Mouse (Mus musculus): ENCODE measurements around the gene Il11ra1. TPM values are rescaled to one million over a fixed set of nuclear protein-coding genes. Genes with fewer than 3 reads are reported as not detected.
"Not testable (repeated sequence)": the region's sequence is repeated elsewhere in the genome, so short reads cannot be mapped to it uniquely, and the experiment has no call there.

Gene Il11ra1
- polyA plus RNA-seq, 1 experiment = 3.3 TPM

GRCm38 (mm10) chr4:41684931-41685453, 14.8 kb upstream of the Il11ra1 start:
- H3K27me3 ChIP-seq (ENCODE audit: control insufficient read depth, insufficient read depth, insufficient read length) = peaks cover 20% of the 10 kb centered on the region
- H3K4me2 ChIP-seq (ENCODE audit: low read depth); H3K4me3 ChIP-seq; H3K79me2 ChIP-seq (ENCODE audit: control insufficient read depth, insufficient read depth); H3ac ChIP-seq (ENCODE audit: control insufficient read depth, insufficient read length); H3K36me3 ChIP-seq (ENCODE audit: control insufficient read depth, insufficient read depth): not testable (repeated sequence)

- H3ac ChIP-seq (ENCODE audit: control insufficient read depth, insufficient read length); H3K4me2 ChIP-seq (ENCODE audit: low read depth); H3K36me3 ChIP-seq (ENCODE audit: control insufficient read depth, insufficient read depth); H3K4me3 ChIP-seq; H3K79me2 ChIP-seq (ENCODE audit: control insufficient read depth, insufficient read depth): not testable (repeated sequence)
- peaks cover 12% of the 10 kb centered on the region for H3K27me3 ChIP-seq (ENCODE audit: control insufficient read depth, insufficient read depth, insufficient read length)
These were observed 13.8 kb upstream of the Il11ra1 start for GRCm38 (mm10) chr4:41685882-41686492.

GRCm38 (mm10) chr4:41688562-41688961, 11.2 kb upstream of the Il11ra1 start:
- H3K79me2 ChIP-seq (ENCODE audit: control insufficient read depth, insufficient read depth); H3ac ChIP-seq (ENCODE audit: control insufficient read depth, insufficient read length); H3K4me2 ChIP-seq (ENCODE audit: low read depth); H3K4me3 ChIP-seq; H3K27me3 ChIP-seq (ENCODE audit: control insufficient read depth, insufficient read depth, insufficient read length); H3K36me3 ChIP-seq (ENCODE audit: control insufficient read depth, insufficient read depth): not testable (repeated sequence)

GRCm38 (mm10) chr4:41690014-41690413, 9.8 kb upstream of the Il11ra1 start:
- H3K36me3 ChIP-seq (ENCODE audit: control insufficient read depth, insufficient read depth); H3K27me3 ChIP-seq (ENCODE audit: control insufficient read depth, insufficient read depth, insufficient read length); H3K4me3 ChIP-seq; H3K79me2 ChIP-seq (ENCODE audit: control insufficient read depth, insufficient read depth); H3ac ChIP-seq (ENCODE audit: control insufficient read depth, insufficient read length); H3K4me2 ChIP-seq (ENCODE audit: low read depth): not testable (repeated sequence)

- H3ac ChIP-seq (ENCODE audit: control insufficient read depth, insufficient read length); H3K27me3 ChIP-seq (ENCODE audit: control insufficient read depth, insufficient read depth, insufficient read length); H3K36me3 ChIP-seq (ENCODE audit: control insufficient read depth, insufficient read depth); H3K4me2 ChIP-seq (ENCODE audit: low read depth); H3K4me3 ChIP-seq; H3K79me2 ChIP-seq (ENCODE audit: control insufficient read depth, insufficient read depth): not testable (repeated sequence)
These were observed 6.3 kb upstream of the Il11ra1 start for GRCm38 (mm10) chr4:41693511-41693910.

GRCm38 (mm10) chr4:41695800-41696199, 4.0 kb upstream of the Il11ra1 start:
- H3ac ChIP-seq (ENCODE audit: control insufficient read depth, insufficient read length); H3K4me3 ChIP-seq; H3K36me3 ChIP-seq (ENCODE audit: control insufficient read depth, insufficient read depth); H3K4me2 ChIP-seq (ENCODE audit: low read depth); H3K79me2 ChIP-seq (ENCODE audit: control insufficient read depth, insufficient read depth); H3K27me3 ChIP-seq (ENCODE audit: control insufficient read depth, insufficient read depth, insufficient read length): not testable (repeated sequence)

GRCm38 (mm10) chr4:41696452-41696851, 3.3 kb upstream of the Il11ra1 start:
- not testable (repeated sequence) for H3K4me3 ChIP-seq; H3K4me2 ChIP-seq (ENCODE audit: low read depth); H3ac ChIP-seq (ENCODE audit: control insufficient read depth, insufficient read length); H3K36me3 ChIP-seq (ENCODE audit: control insufficient read depth, insufficient read depth); H3K27me3 ChIP-seq (ENCODE audit: control insufficient read depth, insufficient read depth, insufficient read length); H3K79me2 ChIP-seq (ENCODE audit: control insufficient read depth, insufficient read depth)

GRCm38 (mm10) chr4:41696930-41697841, 2.6 kb upstream of the Il11ra1 start, which contains the start of gene Cntfr:
Gene Cntfr, minus strand, starts transcription at chr4:41697089.
- not testable (repeated sequence) for H3K36me3 ChIP-seq (ENCODE audit: control insufficient read depth, insufficient read depth); H3K4me3 ChIP-seq; H3K79me2 ChIP-seq (ENCODE audit: control insufficient read depth, insufficient read depth); H3K4me2 ChIP-seq (ENCODE audit: low read depth); H3K27me3 ChIP-seq (ENCODE audit: control insufficient read depth, insufficient read depth, insufficient read length); H3ac ChIP-seq (ENCODE audit: control insufficient read depth, insufficient read length)

- not testable (repeated sequence) for H3K36me3 ChIP-seq (ENCODE audit: control insufficient read depth, insufficient read depth); H3K4me2 ChIP-seq (ENCODE audit: low read depth); H3ac ChIP-seq (ENCODE audit: control insufficient read depth, insufficient read length); H3K4me3 ChIP-seq; H3K27me3 ChIP-seq (ENCODE audit: control insufficient read depth, insufficient read depth, insufficient read length); H3K79me2 ChIP-seq (ENCODE audit: control insufficient read depth, insufficient read depth)
These were observed 1.3 kb upstream of the Il11ra1 start for GRCm38 (mm10) chr4:41698421-41699016.

GRCm38 (mm10) chr4:41700224-41700623, 435 bp downstream of the Il11ra1 start:
- H3K4me2 ChIP-seq (ENCODE audit: low read depth); H3ac ChIP-seq (ENCODE audit: control insufficient read depth, insufficient read length); H3K79me2 ChIP-seq (ENCODE audit: control insufficient read depth, insufficient read depth); H3K4me3 ChIP-seq; H3K36me3 ChIP-seq (ENCODE audit: control insufficient read depth, insufficient read depth): not testable (repeated sequence)
- H3K27me3 ChIP-seq (ENCODE audit: control insufficient read depth, insufficient read depth, insufficient read length) = peaks cover 15% of the 10 kb centered on the region

- H3K27me3 ChIP-seq (ENCODE audit: control insufficient read depth, insufficient read depth, insufficient read length) = peaks cover 15% of the 10 kb centered on the region
- H3K36me3 ChIP-seq (ENCODE audit: control insufficient read depth, insufficient read depth); H3K79me2 ChIP-seq (ENCODE audit: control insufficient read depth, insufficient read depth); H3K4me2 ChIP-seq (ENCODE audit: low read depth); H3K4me3 ChIP-seq; H3ac ChIP-seq (ENCODE audit: control insufficient read depth, insufficient read length): not testable (repeated sequence)
These were observed 2.4 kb downstream of the Il11ra1 start for GRCm38 (mm10) chr4:41702226-41702625.

Data from myocyte (in vitro differentiated cells).